ENCODE assay signal across 22 mouse cellular contexts in the genomic region with DNA sequence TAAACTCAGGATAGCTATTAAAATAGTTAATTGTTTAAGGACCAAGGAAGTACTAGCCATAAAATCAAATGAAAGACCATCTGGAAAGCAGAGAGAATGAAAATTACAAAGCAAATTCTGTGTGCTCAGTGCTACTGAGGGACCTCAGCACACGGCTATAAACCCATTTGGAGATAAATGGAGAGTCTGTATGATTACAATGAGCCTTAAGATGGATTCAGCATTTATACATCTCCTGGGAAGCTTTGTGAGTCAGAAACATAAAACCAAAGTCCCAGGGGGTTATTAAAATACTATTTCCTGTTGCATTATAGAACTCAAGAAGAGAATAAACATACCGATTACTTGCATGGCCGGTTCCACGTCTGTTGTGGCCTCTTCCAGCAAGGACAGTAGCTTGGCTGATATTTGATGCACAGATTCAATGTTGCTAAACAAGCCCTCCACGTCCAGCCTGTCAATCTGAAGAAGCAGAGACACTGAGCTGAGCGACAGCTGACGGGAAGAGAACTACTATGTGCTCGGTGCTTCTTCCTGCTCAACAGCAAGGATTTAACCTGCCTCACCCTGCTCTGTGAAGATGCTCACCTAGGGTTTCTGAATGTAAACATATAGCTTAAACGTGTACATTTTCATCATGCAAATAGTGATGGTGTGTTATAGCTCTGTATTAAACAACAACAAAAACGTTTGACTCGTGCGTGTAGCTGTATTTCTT. TPM values are rescaled to one million over a fixed set of nuclear protein-coding genes. Genes with fewer than 3 reads are reported as not detected.
A peak's percentile ranks its signal among the peaks of the same experiment; 100 is the strongest.
DNase-seq lines count a peak whose midpoint lies in the region; ATAC-seq and TF ChIP-seq lines count a peak whose summit lies in the region.
"Had no signal": no experiment of that assay in that cellular context is flagged by ENCODE, and none has a peak within 500 bp of the region (broad histone marks: within the 10 kb centered on the region; RNA-seq: fewer than 3 reads in every experiment).

No protein-coding gene starts in this region.

- H3K4me1 ChIP-seq in CH12.LX (ENCODE audit: control insufficient read depth in 1 of 2, insufficient read depth in 2 of 2) = peaks cover 4 to 8% of the 10 kb centered on the region in 2 experiments
- H3K4me1 ChIP-seq in intestine, postnatal 0 days (replicated peaks; ENCODE audit: control insufficient read depth, insufficient read depth, low read length) = no peaks in the 10 kb centered on the region
- peaks cover 7% of the 10 kb centered on the region; the same call in 1 of the 2 replicates for H3K4me1 ChIP-seq in neural tube, embryonic 15.5 days
- no peaks in the 10 kb centered on the region for H3K4me1 ChIP-seq in forebrain, embryonic 11.5 days (replicated peaks; ENCODE audit: control insufficient read depth, insufficient read depth, low read length)
- H3K4me1 ChIP-seq: embryonic facial prominence, embryonic 12.5 days; heart, embryonic 12.5 days; hindbrain, embryonic 10.5 days had no signal

- dilution Hi-C loops in CH12.LX (cut with MboI; ENCODE audit: extremely low pct_ligation_motif_present, extremely low pct_unique_long_range_greater_than_20kb, low sequenced_read_pairs) = no loop called here

- H3K4me3 ChIP-seq in CH12.LX (replicated peaks in 1 of 3; ENCODE audit: low read depth in 2 of 3, low read length in 2 of 3, poor library complexity in 1 of 3) = no peak overlapping the region
- H3K4me3 ChIP-seq in intestine, postnatal 0 days (ENCODE audit: low read depth, low read length) = no peak overlapping the region
- no peak overlapping the region for H3K4me3 ChIP-seq in neural tube, embryonic 15.5 days (replicated peaks)
- H3K4me3 ChIP-seq in forebrain, embryonic 11.5 days (ENCODE audit: low read depth, low read length) = no peak overlapping the region
- H3K4me3 ChIP-seq: embryonic facial prominence, embryonic 12.5 days; gastrocnemius, adult 2 months; heart, embryonic 12.5 days; hindbrain, embryonic 10.5 days had no signal

- TF ChIP-seq POLR2A in CH12.LX (IDR thresholded peaks at IDR 0.05; ENCODE audit: low read depth, low read length) = no peak

- TF ChIP-seq CTCF in CH12.LX (conservative IDR thresholded peaks at IDR 0.05 in 1 of 2, IDR thresholded peaks at IDR 0.05 in 1 of 2; ENCODE audit: low read depth in 2 of 2, low read length in 2 of 2) = no peak
- no peak for TF ChIP-seq CTCF in intestine, postnatal 0 days (IDR thresholded peaks at IDR 0.05; ENCODE audit: low read depth)

- no peaks in the 10 kb centered on the region for H3K9me3 ChIP-seq in CH12.LX (replicated peaks; ENCODE audit: low read length)
- no peaks in the 10 kb centered on the region for H3K9me3 ChIP-seq in intestine, postnatal 0 days (ENCODE audit: control insufficient read depth)
- no peaks in the 10 kb centered on the region for H3K9me3 ChIP-seq in neural tube, embryonic 15.5 days (replicated peaks)
- no peaks in the 10 kb centered on the region for H3K9me3 ChIP-seq in forebrain, embryonic 11.5 days (ENCODE audit: control insufficient read depth, low read length)
- H3K9me3 ChIP-seq: embryonic facial prominence, embryonic 12.5 days; heart, embryonic 12.5 days; hindbrain, embryonic 10.5 days had no signal

- peak overlapping the region; percentile 7 for H3K4me2 ChIP-seq in CH12.LX (ENCODE audit: insufficient read depth, low read depth, poor library complexity, severe bottlenecking)
- H3K4me2 ChIP-seq in intestine, postnatal 0 days (replicated peaks; ENCODE audit: low read depth) = peak overlapping the region; percentile 7; the same call in 1 of the 2 replicates
- no peak overlapping the region for H3K4me2 ChIP-seq in neural tube, embryonic 15.5 days
- no peak overlapping the region for H3K4me2 ChIP-seq in forebrain, embryonic 11.5 days (ENCODE audit: low read depth, low read length, severe bottlenecking)
- H3K4me2 ChIP-seq: embryonic facial prominence, embryonic 12.5 days; heart, embryonic 12.5 days; hindbrain, embryonic 14.5 days had no signal

- in situ Hi-C loops in CH12.LX (cut with MboI; ENCODE audit: low pct_ligation_motif_present, low pct_unique_long_range_greater_than_20kb, low sequenced_read_pairs) = no loop called here

- no peak for TF ChIP-seq RAD21 in CH12.LX (IDR thresholded peaks at IDR 0.05; ENCODE audit: low read depth, low read length)

- 44% methylated on average over 12 of the region's 12 CpGs for WGBS in intestine, postnatal 0 days
- WGBS in neural tube, embryonic 15.5 days = 48% methylated on average over 12 of the region's 12 CpGs
- 81% methylated on average over 12 of the region's 12 CpGs for WGBS in forebrain, embryonic 11.5 days

- TF ChIP-seq EP300 in CH12.LX (IDR thresholded peaks at IDR 0.05; ENCODE audit: low read length) = 0 out of 2 replicates have a peak, but pooled peaks have one; percentile 20

- H3K27ac ChIP-seq in CH12.LX (ENCODE audit: insufficient read depth, low read depth) = no peak overlapping the region
- no peak overlapping the region for H3K27ac ChIP-seq in intestine, postnatal 0 days (ENCODE audit: low read depth, low read length)
- peak overlapping the region; percentile 51; the same call in 1 of the 2 replicates for H3K27ac ChIP-seq in neural tube, embryonic 15.5 days (replicated peaks)
- H3K27ac ChIP-seq in forebrain, embryonic 11.5 days (ENCODE audit: low read depth, low read length) = no peak overlapping the region
- H3K27ac ChIP-seq: embryonic facial prominence, embryonic 12.5 days; gastrocnemius, adult 2 months; hindbrain, embryonic 10.5 days; hindbrain, embryonic 14.5 days had no signal

- no peaks in the 10 kb centered on the region for H3K36me3 ChIP-seq in CH12.LX (replicated peaks in 1 of 2; ENCODE audit: control insufficient read depth in 1 of 2, insufficient read depth in 1 of 2, low read length in 1 of 2)
- H3K36me3 ChIP-seq in intestine, postnatal 0 days (ENCODE audit: control insufficient read depth, insufficient read depth) = no peaks in the 10 kb centered on the region
- no peaks in the 10 kb centered on the region for H3K36me3 ChIP-seq in neural tube, embryonic 15.5 days
- H3K36me3 ChIP-seq in forebrain, embryonic 11.5 days (ENCODE audit: control insufficient read depth, insufficient read depth, low read length) = no peaks in the 10 kb centered on the region
- H3K36me3 ChIP-seq: embryonic facial prominence, embryonic 12.5 days; heart, embryonic 12.5 days; hindbrain, embryonic 10.5 days had no signal

- ATAC-seq in intestine, postnatal 0 days = peak; percentile 69
- ATAC-seq in neural tube, embryonic 15.5 days (ENCODE audit: low FRiP score) = peak; percentile 76
- ATAC-seq in forebrain, embryonic 11.5 days (replicated peaks; ENCODE audit: low FRiP score) = no peak
- ATAC-seq: CD4-positive, CD25-positive, alpha-beta regulatory T cell, adult 4 months; forebrain, embryonic 14.5 days had no signal

- no peak overlapping the region for H3K9ac ChIP-seq in CH12.LX (ENCODE audit: insufficient read depth, low read depth)
- H3K9ac ChIP-seq in intestine, postnatal 0 days (ENCODE audit: low read depth, low read length) = no peak overlapping the region
- H3K9ac ChIP-seq in neural tube, embryonic 15.5 days (replicated peaks) = no peak overlapping the region
- H3K9ac ChIP-seq in forebrain, embryonic 11.5 days (ENCODE audit: low read length) = no peak overlapping the region
- H3K9ac ChIP-seq: embryonic facial prominence, embryonic 12.5 days; heart, embryonic 12.5 days; hindbrain, embryonic 14.5 days had no signal

- H3K79me2 ChIP-seq in CH12.LX (replicated peaks; ENCODE audit: control insufficient read depth, extremely low read depth, insufficient read depth, poor library complexity, severe bottlenecking) = no peaks in the 10 kb centered on the region

- H3K27me3 ChIP-seq in CH12.LX (replicated peaks) = no peaks in the 10 kb centered on the region
- no peaks in the 10 kb centered on the region for H3K27me3 ChIP-seq in intestine, postnatal 0 days (replicated peaks; ENCODE audit: control insufficient read depth, insufficient read depth, low read length)
- H3K27me3 ChIP-seq in neural tube, embryonic 15.5 days (replicated peaks) = no peaks in the 10 kb centered on the region
- no peaks in the 10 kb centered on the region for H3K27me3 ChIP-seq in forebrain, embryonic 11.5 days (ENCODE audit: control insufficient read depth, insufficient read depth, low read length)
- H3K27me3 ChIP-seq: embryonic facial prominence, embryonic 12.5 days; heart, embryonic 12.5 days had no signal

- DNase-seq in 3T3-L1 (ENCODE audit: low read depth, low spot score) = peak; percentile 11
- peak; percentile 29 for DNase-seq in CH12.LX (ENCODE audit: extremely low read depth)
- no peak for DNase-seq in layer of hippocampus, postnatal 25 days (ENCODE audit: extremely low spot score in 1 of 2, low spot score in 1 of 2)
- DNase-seq in forebrain, embryonic 11.5 days (ENCODE audit: low spot score) = no peak
- DNase-seq in lung, postnatal 10 days = no peak
- DNase-seq: adrenal gland, adult 2 months; adrenal gland, postnatal 25 days; cerebellum, adult 2 months; cerebellum, postnatal 10 days; gastrocnemius, adult 2 months; gastrocnemius, postnatal 25 days had no signal

TF ChIP-seq in CH12.LX, 34 proteins besides CTCF, POLR2A, EP300 and RAD21:
- TF ChIP-seq ZKSCAN1 (IDR thresholded peaks at IDR 0.05; ENCODE audit: borderline replicate concordance, low read depth, low read length) (peak; percentile 73), MAZ (IDR thresholded peaks at IDR 0.05; ENCODE audit: low read depth, low read length) (no peak)

RNA-seq across cellular contexts. Expression of a gene that starts 58.6 kb away (rescaled TPM):
- 0.17 TPM in 1 of 2 replicates, not detected in the other for total RNA-seq in CH12.LX (2012; rRNA removed)
- not detected in 2 replicates for total RNA-seq in CH12.LX (2014; rRNA removed)
- polyA plus RNA-seq in CH12.LX (2012; ENCODE audit: insufficient read length, low read depth) = not detected in 2 replicates
- polyA plus RNA-seq in intestine, postnatal 0 days (2015; fragmentation: Nextera tagmentation; extraction: Ambion mirVana) = 1.1 TPM in 2 replicates
- 0.05 and 0.37 TPM in 2 replicates for polyA plus RNA-seq in neural tube, embryonic 15.5 days (2015; fragmentation: Nextera tagmentation; extraction: Ambion mirVana)
- not detected for total RNA-seq in layer of hippocampus, postnatal 25 days (2021)
- polyA plus RNA-seq in forebrain, embryonic 11.5 days (2014; fragmentation: Nextera tagmentation; extraction: Ambion mirVana) = 0.07 TPM in 1 of 2 replicates, not detected in the other
- total RNA-seq: adrenal gland, adult 2 months; adrenal gland, postnatal 25 days; gastrocnemius, adult 2 months; gastrocnemius, postnatal 25 days; granulocyte monocyte progenitor cell, adult 5-6 weeks; heart, postnatal 25 days; MEL had no signal
- polyA plus RNA-seq: adrenal gland, adult 2 months; CD4-positive, CD25-positive, alpha-beta regulatory T cell, adult 4 months; heart, embryonic 12.5 days had no signal

Comparison
In these comparisons a context has a peak if more than half of its experiments do, and no peak if none do; other contexts are left out.
1. DNase-seq: peak in 3T3-L1 (single experiment) and CH12.LX (single experiment); none in layer of hippocampus, postnatal 25 days (0 of 2), forebrain, embryonic 11.5 days (single experiment) and lung, postnatal 10 days (single experiment).
2. H3K4me2 ChIP-seq: peak in CH12.LX (single experiment) and intestine, postnatal 0 days (single experiment); none in neural tube, embryonic 15.5 days (single experiment) and forebrain, embryonic 11.5 days (single experiment).